Mouse (Mus musculus): ENCODE measurements at regions not wholly inside any gene's neighbourhood (a gene's known extent, or its start where the extent isn't known, plus 50 kb on each side); places are given as distances from the start of the nearest gene placed in this dataset.
A peak's percentile ranks its signal among the peaks of the same experiment; 100 is the strongest.

- 91% methylated on average over 8 of the region's 8 CpGs for WGBS
These were observed 95.0 kb upstream of the Fhl2 start for GRCm38 (mm10) chr1:43291736-43292135.

GRCm38 (mm10) chr1:43292561-43292960 is 95.8 kb upstream of the Fhl2 start:
- no peak overlapping the region for H3K9ac ChIP-seq
- H3K4me3 ChIP-seq: no peak overlapping the region
- H3K9me3 ChIP-seq: no peaks in the 10 kb centered on the region
- no peak overlapping the region for H3K27ac ChIP-seq
- ATAC-seq (ENCODE audit: borderline replicate concordance, extremely low read depth, low FRiP score, low TSS enrichment): no peak
- WGBS: 82% methylated on average over 2 of the region's 2 CpGs
- H3K27me3 ChIP-seq: no peaks in the 10 kb centered on the region
- no peaks in the 10 kb centered on the region for H3K4me1 ChIP-seq
- H3K36me3 ChIP-seq: no peaks in the 10 kb centered on the region
- H3K4me2 ChIP-seq: no peak overlapping the region

More at GRCm38 (mm10) chr1:43291736-43292135, 95.0 kb upstream of the Fhl2 start:
- H3K9ac ChIP-seq: no peak overlapping the region
- ATAC-seq (ENCODE audit: borderline replicate concordance, extremely low read depth, low FRiP score, low TSS enrichment): no peak
- no peaks in the 10 kb centered on the region for H3K27me3 ChIP-seq
- H3K27ac ChIP-seq: no peak overlapping the region
- no peak overlapping the region for H3K4me2 ChIP-seq
- H3K36me3 ChIP-seq: no peaks in the 10 kb centered on the region
- H3K9me3 ChIP-seq: no peaks in the 10 kb centered on the region
- H3K4me3 ChIP-seq: no peak overlapping the region
- no peaks in the 10 kb centered on the region for H3K4me1 ChIP-seq

- H3K4me3 ChIP-seq: no peak overlapping the region
- ATAC-seq (ENCODE audit: borderline replicate concordance, extremely low read depth, low FRiP score, low TSS enrichment): no peak
- H3K9me3 ChIP-seq: no peaks in the 10 kb centered on the region
- H3K27ac ChIP-seq: no peak overlapping the region
- no peak overlapping the region for H3K9ac ChIP-seq
- H3K4me2 ChIP-seq: no peak overlapping the region
- H3K36me3 ChIP-seq: no peaks in the 10 kb centered on the region
- H3K27me3 ChIP-seq: no peaks in the 10 kb centered on the region
- no peaks in the 10 kb centered on the region for H3K4me1 ChIP-seq
- WGBS: 76% methylated on average over 11 of the region's 11 CpGs
These were observed 97.6 kb upstream of the Fhl2 start for GRCm38 (mm10) chr1:43294221-43295012.

GRCm38 (mm10) chr1:43297579-43297978 is 100.8 kb upstream of the Fhl2 start:
- no peak overlapping the region for H3K4me3 ChIP-seq
- no peak for ATAC-seq (ENCODE audit: borderline replicate concordance, extremely low read depth, low FRiP score, low TSS enrichment)

GRCm38 (mm10) chr1:43298746-43299145 is 102.0 kb upstream of the Fhl2 start:
- no peak overlapping the region for H3K27ac ChIP-seq
- WGBS: 83% methylated on average over 3 of the region's 3 CpGs
- H3K27me3 ChIP-seq: no peaks in the 10 kb centered on the region
- H3K36me3 ChIP-seq: no peaks in the 10 kb centered on the region
- ATAC-seq (ENCODE audit: borderline replicate concordance, extremely low read depth, low FRiP score, low TSS enrichment): no peak
- no peaks in the 10 kb centered on the region for H3K9me3 ChIP-seq
- peaks cover 14% of the 10 kb centered on the region; the same call in 1 of the 2 replicates for H3K4me1 ChIP-seq
- H3K4me2 ChIP-seq: no peak overlapping the region
- H3K4me3 ChIP-seq: no peak overlapping the region
- H3K9ac ChIP-seq: no peak overlapping the region

More at GRCm38 (mm10) chr1:43297579-43297978, 100.8 kb upstream of the Fhl2 start:
- Histone ChIP-seq H3K27ac (no peak overlapping the region), H3K36me3 (no peaks in the 10 kb centered on the region), H3K4me2 (no peak overlapping the region), H3K4me1 (peaks cover 10% of the 10 kb centered on the region; the same call in 1 of the 2 replicates), H3K9ac (no peak overlapping the region), H3K27me3 (no peaks in the 10 kb centered on the region), H3K9me3 (no peaks in the 10 kb centered on the region)
- 71% methylated on average over 2 of the region's 2 CpGs for WGBS

GRCm38 (mm10) chr1:43299490-43300302 is 102.9 kb upstream of the Fhl2 start:
- Histone ChIP-seq H3K36me3 (no peaks in the 10 kb centered on the region), H3K4me3 (no peak overlapping the region), H3K27ac (no peak overlapping the region), H3K9ac (no peak overlapping the region), H3K4me1 (peaks cover 14% of the 10 kb centered on the region; the same call in 1 of the 2 replicates), H3K9me3 (no peaks in the 10 kb centered on the region), H3K4me2 (no peak overlapping the region), H3K27me3 (no peaks in the 10 kb centered on the region)
- 37% methylated on average over 7 of the region's 7 CpGs for WGBS
- ATAC-seq (ENCODE audit: borderline replicate concordance, extremely low read depth, low FRiP score, low TSS enrichment): peak; percentile 32

GRCm38 (mm10) chr1:43300676-43301075 is 103.9 kb upstream of the Fhl2 start:
- H3K36me3 ChIP-seq: no peaks in the 10 kb centered on the region
- no peaks in the 10 kb centered on the region for H3K27me3 ChIP-seq
- H3K27ac ChIP-seq: no peak overlapping the region
- no peak overlapping the region for H3K9ac ChIP-seq
- no peak overlapping the region for H3K4me3 ChIP-seq
- no peak overlapping the region for H3K4me2 ChIP-seq
- H3K4me1 ChIP-seq: peaks cover 18% of the 10 kb centered on the region; the same call in 1 of the 2 replicates
- WGBS: 72% methylated on average over 5 of the region's 5 CpGs
- H3K9me3 ChIP-seq: no peaks in the 10 kb centered on the region
- no peak for ATAC-seq (ENCODE audit: borderline replicate concordance, extremely low read depth, low FRiP score, low TSS enrichment)

GRCm38 (mm10) chr1:43301866-43302571 is 105.2 kb upstream of the Fhl2 start:
- Histone ChIP-seq H3K9me3 (no peaks in the 10 kb centered on the region), H3K4me1 (peaks cover 22% of the 10 kb centered on the region), H3K27me3 (no peaks in the 10 kb centered on the region), H3K9ac (no peak overlapping the region), H3K27ac (no peak overlapping the region), H3K36me3 (no peaks in the 10 kb centered on the region), H3K4me3 (no peak overlapping the region), H3K4me2 (no peak overlapping the region)
- no peak for ATAC-seq (ENCODE audit: borderline replicate concordance, extremely low read depth, low FRiP score, low TSS enrichment)
- WGBS: 50% methylated on average over 7 of the region's 7 CpGs

- H3K27ac ChIP-seq: no peak overlapping the region
- peaks cover 22% of the 10 kb centered on the region for H3K4me1 ChIP-seq
- WGBS: 49% methylated on average over 7 of the region's 7 CpGs
- no peak for ATAC-seq (ENCODE audit: borderline replicate concordance, extremely low read depth, low FRiP score, low TSS enrichment)
- no peak overlapping the region for H3K9ac ChIP-seq
- H3K4me2 ChIP-seq: no peak overlapping the region
- H3K9me3 ChIP-seq: no peaks in the 10 kb centered on the region
- H3K27me3 ChIP-seq: no peaks in the 10 kb centered on the region
- H3K4me3 ChIP-seq: no peak overlapping the region
- H3K36me3 ChIP-seq: no peaks in the 10 kb centered on the region
These were observed 105.9 kb upstream of the Fhl2 start for GRCm38 (mm10) chr1:43302657-43303056.

- no peak overlapping the region for H3K9ac ChIP-seq
- H3K4me3 ChIP-seq: no peak overlapping the region
- no peaks in the 10 kb centered on the region for H3K36me3 ChIP-seq
- peak; percentile 69; the same call in 1 of the 2 replicates for ATAC-seq (ENCODE audit: borderline replicate concordance, extremely low read depth, low FRiP score, low TSS enrichment)
- H3K4me1 ChIP-seq: peaks cover 22% of the 10 kb centered on the region
- H3K4me2 ChIP-seq: no peak overlapping the region
- H3K27ac ChIP-seq: peak overlapping the region; percentile 73
- H3K9me3 ChIP-seq: no peaks in the 10 kb centered on the region
- WGBS: 39% methylated on average over 9 of the region's 9 CpGs
- no peaks in the 10 kb centered on the region for H3K27me3 ChIP-seq
These were observed 108.8 kb upstream of the Fhl2 start for GRCm38 (mm10) chr1:43305349-43306278.
